Mouse (Mus musculus) intestine, postnatal 0 days (tissue): ENCODE measurements around the gene Mxd4. TPM values are rescaled to one million over a fixed set of nuclear protein-coding genes. Genes with fewer than 3 reads are reported as not detected.

Experiments
- ATAC-seq: fragments of 200-750 bp; cut with Nextera tagmentation; 2 replicates; pipeline ENCODE4 v1.8.0; 2017; ENCODE audit warnings: mild to moderate bottlenecking, moderate TSS enrichment, moderate library complexity
- H3K27ac ChIP-seq: fragments of 300-500 bp; sonication (generic); 2 replicates; pipeline ENCODE4 v1.5.1; 2014; ENCODE audit warnings: mild to moderate bottlenecking, low read depth, low read length, moderate library complexity
- H3K27me3 ChIP-seq: fragments of 300-500 bp; sonication (generic); replicated peaks from 2 replicates; pipeline ENCODE4 v1.6.1; 2014; ENCODE audit warnings: low read length, mixed read lengths; ENCODE audit not compliant: control insufficient read depth, insufficient read depth
- H3K36me3 ChIP-seq: fragments of 300-500 bp; sonication (generic); 2 replicates; pipeline ENCODE4 v1.6.1; 2014; ENCODE audit warnings: mild to moderate bottlenecking, moderate library complexity; ENCODE audit not compliant: control insufficient read depth, insufficient read depth
- H3K4me1 ChIP-seq: fragments of 300-500 bp; sonication (generic); replicated peaks from 2 replicates; pipeline ENCODE4 v1.6.1; 2014; ENCODE audit warnings: antibody characterized with exemption, low read length, mixed read lengths; ENCODE audit not compliant: control insufficient read depth, insufficient read depth
- H3K4me2 ChIP-seq: fragments of 300-500 bp; sonication (generic); replicated peaks from 2 replicates; pipeline ENCODE4 v1.6.1; 2014; ENCODE audit warnings: low read depth, mild to moderate bottlenecking, moderate library complexity
- H3K4me3 ChIP-seq: fragments of 300-500 bp; sonication (generic); 2 replicates; pipeline ENCODE4 v1.5.1; 2014; ENCODE audit warnings: low read depth, low read length
- H3K9ac ChIP-seq: fragments of 300-500 bp; sonication (generic); 2 replicates; pipeline ENCODE4 v1.6.1; 2014; ENCODE audit warnings: mild to moderate bottlenecking, low read depth, low read length
- H3K9me3 ChIP-seq: fragments of 300-500 bp; sonication (generic); 2 replicates; pipeline ENCODE4 v1.6.1; 2016; ENCODE audit warnings: mixed run types; ENCODE audit not compliant: control insufficient read depth
- CTCF ChIP-seq: sonication (generic); IDR thresholded peaks from 2 replicates; pipeline ENCODE4 v1.5.1; 2016; ENCODE audit warnings: low read depth, mild to moderate bottlenecking, control low read depth, antibody characterized with exemption, moderate library complexity
- WGBS: fragments of 180-500 bp; shearing (Covaris S2); extraction: QIAGEN DNeasy Blood & Tissue Kit; methylation state at CpG from one replicate; pipeline ENCODE4 v1.1.7; 2014; 5-methylcytosine and 5-hydroxymethylcytosine counted together
- polyA plus RNA-seq: library from polyadenylated mRNA; unstranded; fragments of >200 nt; fragmentation: Nextera tagmentation; extraction: Ambion mirVana; gene quantifications from 2 replicates; pipeline ENCODE4 v1.2.1, GENCODE M21; 2015

The Mxd4 gene
- polyA plus RNA-seq, 1 experiment from 2014 or later, result 14.1 TPM

DNA sequence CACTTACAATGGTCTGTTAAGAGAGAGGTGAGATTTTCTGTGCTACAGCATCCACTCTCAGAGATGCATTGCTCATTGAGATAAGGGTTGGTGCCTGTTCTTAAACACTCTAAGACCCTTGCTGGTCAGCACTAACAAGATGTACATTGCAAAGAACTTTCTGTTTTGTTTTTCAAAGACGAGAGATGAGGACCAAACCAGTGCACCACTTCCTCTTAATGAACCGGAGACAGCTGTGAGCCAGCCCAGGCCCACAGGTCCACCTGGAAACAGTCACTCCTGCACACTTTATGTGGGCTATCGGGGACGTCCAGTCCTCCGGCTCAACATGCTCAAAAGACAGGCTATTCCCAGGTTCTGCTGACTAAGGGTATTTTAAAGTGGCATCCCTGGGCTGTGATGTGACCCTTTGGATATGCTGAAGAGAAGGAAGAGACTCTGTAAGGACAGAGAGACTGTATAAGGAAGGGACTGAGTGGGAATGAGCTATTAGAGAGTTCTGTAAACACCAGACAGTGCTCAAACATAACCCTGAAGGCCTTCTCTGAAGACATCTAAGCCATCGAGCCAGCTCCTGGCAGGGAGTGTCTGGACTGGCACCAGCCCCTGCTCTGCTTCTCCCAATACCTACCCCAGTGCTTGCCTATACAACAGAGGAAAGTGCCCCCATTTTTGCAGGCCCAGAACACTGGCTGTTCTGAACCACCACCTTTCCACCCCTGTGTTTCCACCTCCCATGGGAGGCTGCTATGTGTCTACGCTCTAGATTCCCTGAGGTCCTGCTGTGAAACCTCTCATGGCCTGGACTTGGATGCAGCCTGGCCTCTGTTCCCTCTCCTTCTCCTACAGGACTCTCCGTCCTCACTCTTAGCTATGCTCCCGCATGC lies 43.3 kb upstream of the Mxd4 start:
- H3K9ac ChIP-seq, result no peak overlapping the region
- H3K4me1 ChIP-seq, result no peaks in the 10 kb centered on the region
- TF ChIP-seq CTCF, result no peak
- no peak overlapping the region for H3K4me2 ChIP-seq
- no peak overlapping the region for H3K27ac ChIP-seq
- no peaks in the 10 kb centered on the region for H3K9me3 ChIP-seq
- no peaks in the 10 kb centered on the region for H3K27me3 ChIP-seq
- no peaks in the 10 kb centered on the region for H3K36me3 ChIP-seq
- 69% methylated on average over 9 of the region's 9 CpGs for WGBS
- ATAC-seq, result no peak
- H3K4me3 ChIP-seq, result no peak overlapping the region

DNA sequence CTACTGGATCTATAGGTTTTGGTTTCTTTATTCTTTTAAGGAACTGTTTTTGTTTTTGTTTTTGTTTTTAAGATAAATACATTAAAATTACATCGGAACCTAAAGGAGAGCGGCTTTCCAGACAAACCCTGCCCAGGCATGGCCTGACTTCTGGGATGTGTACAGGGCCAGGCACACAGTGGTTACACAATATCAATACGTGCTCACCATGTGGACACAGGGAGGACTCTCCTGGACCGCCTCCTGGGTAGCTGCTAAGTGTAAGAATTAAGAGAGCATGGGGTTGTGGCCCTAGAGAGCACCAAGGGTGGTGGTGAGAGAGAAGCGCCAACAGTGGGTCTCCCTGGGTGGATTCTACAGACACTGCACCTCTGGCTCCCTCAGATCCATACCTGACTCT lies 42.0 kb upstream of the Mxd4 start:
- ATAC-seq, result no peak
- no peaks in the 10 kb centered on the region for H3K36me3 ChIP-seq
- no peaks in the 10 kb centered on the region for H3K9me3 ChIP-seq
- no peak overlapping the region for H3K27ac ChIP-seq
- no peaks in the 10 kb centered on the region for H3K4me1 ChIP-seq
- no peak overlapping the region for H3K9ac ChIP-seq
- H3K4me2 ChIP-seq, result no peak overlapping the region
- H3K27me3 ChIP-seq, result no peaks in the 10 kb centered on the region
- no peak for TF ChIP-seq CTCF
- H3K4me3 ChIP-seq, result no peak overlapping the region
- WGBS, result 86% methylated on average over 5 of the region's 5 CpGs

DNA sequence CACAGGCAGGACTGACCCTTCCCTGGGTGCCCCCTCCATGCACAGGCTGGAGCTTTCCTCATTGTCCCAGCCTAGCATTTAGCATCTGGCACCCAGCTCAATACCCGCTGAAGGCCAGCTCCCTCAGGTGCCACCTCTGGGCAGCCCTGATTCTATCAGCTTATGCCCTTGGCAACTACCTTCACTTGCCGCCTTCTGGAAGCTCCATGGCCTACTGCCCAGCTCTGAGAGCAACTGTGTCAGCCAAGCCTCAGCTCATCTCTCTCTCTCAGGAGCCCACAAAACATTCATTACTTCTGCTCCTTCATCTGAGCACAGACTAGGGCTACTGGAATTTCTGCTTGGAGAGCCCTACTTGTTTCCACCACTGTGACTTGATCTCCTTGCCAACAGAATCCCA lies 38.0 kb upstream of the Mxd4 start:
- H3K36me3 ChIP-seq, result no peaks in the 10 kb centered on the region
- no peak for ATAC-seq
- no peaks in the 10 kb centered on the region for H3K4me1 ChIP-seq
- no peaks in the 10 kb centered on the region for H3K27me3 ChIP-seq
- no peak for TF ChIP-seq CTCF
- WGBS, result 91% methylated on average over 2 of the region's 2 CpGs
- H3K9me3 ChIP-seq, result no peaks in the 10 kb centered on the region
- H3K27ac ChIP-seq, result no peak overlapping the region
- H3K9ac ChIP-seq, result no peak overlapping the region
- H3K4me2 ChIP-seq, result no peak overlapping the region
- H3K4me3 ChIP-seq, result no peak overlapping the region

DNA sequence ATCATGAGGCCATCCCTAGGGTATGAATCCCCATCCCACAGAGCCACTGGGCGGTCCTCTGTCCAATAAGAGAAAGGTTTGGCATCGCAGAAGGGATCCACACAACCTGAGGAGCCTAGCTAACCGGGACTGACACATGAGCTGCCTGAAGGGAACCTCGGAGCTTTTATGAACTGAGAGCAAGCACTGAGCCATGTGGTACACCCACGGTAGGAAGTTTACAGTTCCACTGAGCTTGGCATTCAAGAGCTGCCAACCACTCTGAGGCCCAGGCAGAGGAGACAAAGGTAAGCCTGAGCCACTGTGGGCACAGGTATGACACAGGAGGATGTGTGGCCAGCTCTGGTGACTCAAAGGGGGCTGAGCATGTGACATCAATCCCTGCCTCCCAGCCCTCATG lies 37.0 kb upstream of the Mxd4 start:
- Histone ChIP-seq H3K9ac (no peak overlapping the region), H3K27me3 (no peaks in the 10 kb centered on the region), H3K4me1 (no peaks in the 10 kb centered on the region), H3K4me2 (no peak overlapping the region), H3K27ac (no peak overlapping the region), H3K4me3 (no peak overlapping the region), H3K9me3 (no peaks in the 10 kb centered on the region), H3K36me3 (no peaks in the 10 kb centered on the region)
- no peak for ATAC-seq
- no peak for TF ChIP-seq CTCF
- 82% methylated on average over 5 of the region's 5 CpGs for WGBS

DNA sequence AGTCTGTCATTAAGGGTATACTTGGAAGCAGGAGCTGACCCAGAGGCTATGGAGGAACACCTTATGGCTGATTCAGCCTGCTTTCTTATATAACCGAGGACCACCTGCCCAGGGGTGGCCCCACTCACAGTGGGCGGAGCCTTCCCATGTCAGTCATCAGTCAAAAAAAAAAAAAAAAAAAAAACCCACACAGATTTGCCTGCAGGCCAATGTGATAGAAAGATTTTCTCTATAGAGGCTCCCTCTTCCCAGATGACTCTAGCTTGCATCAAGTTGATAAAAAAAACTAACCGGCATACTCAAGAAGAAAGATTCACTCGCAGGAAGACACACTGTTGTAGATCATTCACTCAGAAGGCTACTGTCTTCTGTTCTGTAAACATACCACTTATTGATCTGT lies 32.5 kb upstream of the Mxd4 start:
- Histone ChIP-seq H3K27ac (no peak overlapping the region), H3K9me3 (no peaks in the 10 kb centered on the region), H3K9ac (no peak overlapping the region), H3K4me3 (no peak overlapping the region), H3K36me3 (no peaks in the 10 kb centered on the region), H3K4me2 (no peak overlapping the region), H3K4me1 (no peaks in the 10 kb centered on the region), H3K27me3 (no peaks in the 10 kb centered on the region)
- no peak for TF ChIP-seq CTCF
- 53% methylated on average over 4 of the region's 4 CpGs for WGBS
- ATAC-seq, result no peak

DNA sequence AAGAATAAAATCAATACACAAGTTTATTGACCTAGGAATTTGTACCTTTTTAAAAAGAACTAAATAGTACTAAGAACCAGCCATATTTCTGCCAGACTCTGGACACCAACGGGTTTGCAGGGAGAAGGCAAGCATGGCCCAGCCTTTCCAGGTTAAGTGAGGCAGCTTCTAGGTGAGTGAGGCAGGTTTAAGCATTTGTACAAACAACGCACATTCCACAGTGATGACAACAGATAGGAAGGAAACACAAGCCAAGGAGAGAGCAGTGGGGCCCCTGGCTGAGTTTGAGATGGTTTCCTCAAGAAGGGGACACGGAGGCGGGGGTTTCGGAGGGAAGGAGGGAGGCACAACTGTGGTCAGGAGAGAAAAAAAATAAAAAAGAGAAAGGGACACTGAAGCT lies 31.2 kb upstream of the Mxd4 start:
- H3K4me1 ChIP-seq, result no peaks in the 10 kb centered on the region
- 36% methylated on average over 5 of the region's 5 CpGs for WGBS
- H3K4me2 ChIP-seq, result no peak overlapping the region
- no peaks in the 10 kb centered on the region for H3K9me3 ChIP-seq
- no peaks in the 10 kb centered on the region for H3K36me3 ChIP-seq
- no peak for TF ChIP-seq CTCF
- H3K9ac ChIP-seq, result no peak overlapping the region
- H3K27me3 ChIP-seq, result no peaks in the 10 kb centered on the region
- no peak for ATAC-seq
- no peak overlapping the region for H3K27ac ChIP-seq
- H3K4me3 ChIP-seq, result no peak overlapping the region
